Mouse (Mus musculus) heart, adult 2 months (tissue): Measurements from ENCODE around the gene Gm5105. TPM values are rescaled to one million over a fixed set of nuclear protein-coding genes. Genes with fewer than 3 reads are reported as not detected.
A peak's percentile ranks its signal among the peaks of the same experiment; 100 is the strongest.

Source experiments
- DNase-seq, 2 experiments: peaks; one replicate each; pipeline ENCODE4 v3.0.0; 2021
- H3K27ac ChIP-seq: fragments of 200-600 bp; 2 replicates; pipeline ENCODE4 v1.8.1; 2022
- H3K27me3 ChIP-seq: fragments of 200-500 bp; 2 replicates; pipeline ENCODE4 v1.6.1; 2012; ENCODE audit warnings: mild to moderate bottlenecking, low read length, inconsistent platforms, mixed read lengths; ENCODE audit not compliant: control insufficient read depth, insufficient read depth
- H3K36me3 ChIP-seq: fragments of 200-500 bp; 2 replicates; pipeline ENCODE4 v1.6.1; 2012; ENCODE audit warnings: low read length, inconsistent platforms; ENCODE audit not compliant: control insufficient read depth, insufficient read depth
- H3K4me1 ChIP-seq: fragments of 200-500 bp; 2 replicates; pipeline ENCODE4 v1.6.1; 2011; ENCODE audit warnings: low read length; ENCODE audit not compliant: control insufficient read depth, insufficient read depth
- H3K4me3 ChIP-seq: fragments of 200-600 bp; 2 replicates; pipeline ENCODE4 v1.8.1; 2022
- H3K79me2 ChIP-seq: fragments of 200-500 bp; replicated peaks from 2 replicates; pipeline ENCODE4 v1.6.1; 2012; ENCODE audit warnings: mild to moderate bottlenecking, inconsistent platforms, low read length, moderate library complexity, mixed read lengths; ENCODE audit not compliant: control insufficient read depth, insufficient read depth
- H3K9ac ChIP-seq: fragments of 200-500 bp; 2 replicates; pipeline ENCODE4 v1.6.1; 2012; ENCODE audit warnings: low read depth, mild to moderate bottlenecking, control low read depth, inconsistent platforms, low read length, mixed read lengths
- CTCF ChIP-seq: fragments of 200-600 bp; IDR thresholded peaks from 2 replicates; pipeline ENCODE4 v1.8.1; 2022; ENCODE audit warnings: antibody characterized with exemption, mild to moderate bottlenecking, moderate library complexity
- EP300 ChIP-seq: fragments of 200-500 bp; IDR thresholded peaks from 2 replicates; pipeline ENCODE4 v1.6.1; 2011; ENCODE audit warnings: low read depth, low read length, control low read depth; ENCODE audit not compliant: insufficient read depth
- POLR2A ChIP-seq: fragments of 200-500 bp; IDR thresholded peaks from 2 replicates; pipeline ENCODE4 v1.6.1; 2011; ENCODE audit warnings: mild to moderate bottlenecking, low read depth, low read length, control low read depth; ENCODE audit not compliant: insufficient read depth
- WGBS: fragments of 180-500 bp; shearing (Covaris S2); methylation state at CpG from one replicate; pipeline ENCODE4 v1.1.7; 2018; 5-methylcytosine and 5-hydroxymethylcytosine counted together
- intact Hi-C: fragments of 180-260 bp; cut with DNase I; formaldehyde crosslinking; loops from one replicate; pipeline ENCODE4 v1.15.1; 2025
- polyA plus RNA-seq: library from polyadenylated mRNA; depleted of rRNA; stranded (reverse); fragments of >200 nt; gene quantifications from 2 replicates; pipeline ENCODE4 v1.2.3, GENCODE M21; 2012
- total RNA-seq, 2 experiments: library from RNA; stranded (reverse); gene quantifications; 2 replicates each; pipeline ENCODE4 v1.2.3; 2021

The Gm5105 gene
- total and polyA plus RNA-seq, 3 experiments = 0.77 to 1.4 (median 1.4) TPM

GRCm38 (mm10) chr3:138071476-138072073, 4.4 kb upstream of the Gm5105 start:
- Histone ChIP-seq H3K27ac (peak overlapping the region; percentile 91), H3K36me3 (no peaks in the 10 kb centered on the region; the same call in 1 of the 2 replicates), H3K27me3 (no peaks in the 10 kb centered on the region), H3K9ac (peak overlapping the region; percentile 1), H3K4me1 (peaks cover 1% of the 10 kb centered on the region; the same call in 1 of the 2 replicates), H3K79me2 (no peaks in the 10 kb centered on the region), H3K4me3 (peak overlapping the region; percentile 31)
- WGBS = 54% methylated on average over 10 of the region's 10 CpGs
- TF ChIP-seq CTCF = no peak
- TF ChIP-seq EP300 = no peak
- TF ChIP-seq POLR2A = no peak
- no peak for DNase-seq
- intact Hi-C loops = no loop called here

DNA sequence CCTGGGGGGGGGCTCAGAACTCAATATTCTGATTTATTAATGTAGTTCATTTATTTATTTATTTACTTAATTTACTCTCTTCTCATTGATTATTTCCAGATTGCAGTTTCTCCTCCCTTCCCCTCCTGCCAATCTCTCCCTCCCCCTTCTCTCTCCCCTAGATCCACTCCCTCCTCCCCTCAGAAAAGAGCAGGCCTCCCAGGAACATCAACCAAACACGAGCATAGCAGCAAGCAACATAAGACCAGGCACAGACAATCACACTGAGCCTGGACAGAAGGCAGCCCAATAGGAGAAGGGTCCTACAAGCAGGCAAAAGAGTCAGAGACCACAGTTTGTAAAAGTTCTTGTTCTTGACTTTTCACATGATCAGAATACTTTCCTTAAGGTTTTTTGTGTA, 3.8 kb upstream of the Gm5105 start:
- Histone ChIP-seq H3K4me1 (peaks cover 1% of the 10 kb centered on the region; the same call in 1 of the 2 replicates), H3K27me3 (no peaks in the 10 kb centered on the region), H3K4me3 (peak overlapping the region; percentile 53), H3K36me3 (no peaks in the 10 kb centered on the region; the same call in 1 of the 2 replicates), H3K9ac (no peak overlapping the region), H3K27ac (peak overlapping the region; percentile 91), H3K79me2 (no peaks in the 10 kb centered on the region; the same call in 1 of the 2 replicates)
- TF ChIP-seq CTCF = no peak
- TF ChIP-seq EP300 = no peak
- TF ChIP-seq POLR2A = no peak
- DNase-seq = no peak
- WGBS = 13% methylated on average over 1 of the region's 1 CpGs
- intact Hi-C loops = no loop called here

DNA sequence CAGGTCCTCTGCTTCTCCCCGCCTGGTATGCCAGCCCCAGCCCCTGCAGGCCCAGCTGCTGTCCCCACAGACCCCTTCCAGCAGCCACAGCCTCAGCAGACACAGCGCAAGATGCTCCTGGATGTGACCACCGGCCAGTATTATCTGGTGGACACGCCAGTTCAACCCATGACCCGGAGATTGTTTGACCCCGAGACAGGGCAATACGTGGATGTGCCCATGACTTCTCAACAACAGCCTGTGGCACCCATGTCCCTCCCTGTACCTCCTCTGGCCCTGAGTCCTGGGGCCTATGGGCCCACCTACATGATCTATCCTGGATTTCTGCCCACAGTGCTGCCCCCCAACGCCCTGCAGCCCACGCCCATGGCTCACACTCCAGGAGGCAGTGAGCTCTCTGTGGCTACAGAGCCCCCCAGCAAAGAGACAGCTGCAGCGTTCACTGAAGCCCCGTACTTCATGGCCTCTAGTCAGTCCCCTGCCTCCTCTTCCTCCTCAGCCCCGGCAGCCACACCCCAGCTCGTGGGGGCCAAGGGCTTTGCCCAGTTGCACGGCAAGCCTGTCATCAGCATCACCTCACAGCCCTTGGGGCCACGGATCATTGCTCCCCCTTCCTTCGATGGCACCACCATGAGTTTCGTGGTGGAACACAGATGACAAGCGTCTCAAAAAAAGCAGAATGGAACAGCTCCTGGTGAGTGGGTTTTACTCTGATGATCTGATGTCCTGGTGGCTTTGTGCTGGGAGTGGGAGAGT, 2.7 kb upstream of the Gm5105 start:
- peak overlapping the region; percentile 91 for H3K27ac ChIP-seq
- no peaks in the 10 kb centered on the region for H3K27me3 ChIP-seq
- 56% methylated on average over 18 of the region's 18 CpGs for WGBS
- H3K79me2 ChIP-seq = no peaks in the 10 kb centered on the region; the same call in 1 of the 2 replicates
- peaks cover 1% of the 10 kb centered on the region; the same call in 1 of the 2 replicates for H3K4me1 ChIP-seq
- H3K36me3 ChIP-seq = no peaks in the 10 kb centered on the region
- no peak for TF ChIP-seq EP300
- no peak for TF ChIP-seq POLR2A
- no peak for TF ChIP-seq CTCF
- intact Hi-C loops = loop anchor here (5.0 kb wide), 1 partner anchor 78 kb away; no protein-coding TSS in a partner anchor
- H3K9ac ChIP-seq = peak overlapping the region; percentile 85
- H3K4me3 ChIP-seq = peak overlapping the region; percentile 53
- DNase-seq = peak; percentile 27 to 32

- peak; percentile 33 to 37 for DNase-seq
- Histone ChIP-seq H3K4me3 (peak overlapping the region; percentile 53), H3K27ac (peak overlapping the region; percentile 91), H3K79me2 (no peaks in the 10 kb centered on the region; the same call in 1 of the 2 replicates), H3K36me3 (no peaks in the 10 kb centered on the region), H3K4me1 (peaks cover 6% of the 10 kb centered on the region), H3K27me3 (no peaks in the 10 kb centered on the region), H3K9ac (peak overlapping the region; percentile 85)
- TF ChIP-seq EP300 (0 out of 2 replicates have a peak, but pooled peaks have one; percentile 42), CTCF (no peak), POLR2A (0 out of 2 replicates have a peak, but pooled peaks have one; percentile 28)
- 67% methylated on average over 12 of the region's 12 CpGs for WGBS
- intact Hi-C loops = loop anchor here (5.0 kb wide), 1 partner anchor 76 kb away; no protein-coding TSS in a partner anchor
These were observed 915 bp upstream of the Gm5105 start for GRCm38 (mm10) chr3:138068103-138068502.

DNA sequence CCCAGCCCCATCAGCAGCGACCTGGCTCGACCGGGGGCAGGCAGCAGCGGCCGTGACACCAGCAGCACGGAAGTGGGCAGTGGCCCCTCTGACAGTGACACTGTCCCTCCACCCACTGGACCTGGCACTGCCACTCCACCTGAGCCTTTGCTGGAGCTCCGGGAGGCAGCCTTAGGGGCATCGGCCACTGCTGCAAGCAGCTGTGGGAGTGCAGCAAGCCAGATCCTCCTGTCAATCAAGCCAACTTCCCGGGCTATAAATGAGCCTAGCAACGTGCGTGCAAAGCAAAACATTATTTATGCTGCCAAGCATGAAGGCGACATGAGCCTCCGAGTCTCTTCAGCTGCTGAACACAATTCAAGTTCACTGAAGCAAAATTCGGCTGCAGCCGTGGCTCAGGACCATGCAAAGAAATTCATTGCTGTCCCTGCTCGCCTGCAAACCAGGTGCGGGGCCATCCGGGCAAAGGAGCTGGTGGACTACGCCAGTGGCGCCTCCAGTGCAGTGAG, 786 bp downstream of the Gm5105 start:
- 0 out of 2 replicates have a peak, but pooled peaks have one; percentile 3 for TF ChIP-seq EP300
- TF ChIP-seq POLR2A = peak; percentile 38; the same call in 1 of the 2 replicates
- TF ChIP-seq CTCF = no peak
- 63% methylated on average over 20 of the region's 20 CpGs for WGBS
- intact Hi-C loops = loop anchor here (2.0 to 5.0 kb wide), 2 partner anchors 74 to 76 kb away; partner anchors contain the start of gene Trmt10a
- Histone ChIP-seq H3K9ac (peak overlapping the region; percentile 85), H3K4me1 (peaks cover 6% of the 10 kb centered on the region), H3K4me3 (peak overlapping the region; percentile 53), H3K79me2 (no peaks in the 10 kb centered on the region; the same call in 1 of the 2 replicates), H3K27ac (peak overlapping the region; percentile 91), H3K36me3 (no peaks in the 10 kb centered on the region), H3K27me3 (no peaks in the 10 kb centered on the region)
- peak; percentile 57 to 62 for DNase-seq
